Mouse (Mus musculus) right cerebral cortex, postnatal 14 days (tissue): ENCODE data around the gene A930004D18Rik.

Source experiments
- DNase-seq: peaks from one replicate; pipeline ENCODE4 v3.0.0; 2022

Gene A930004D18Rik

GRCm38 (mm10) chr2:18052581-18052980, 15.0 kb upstream of the A930004D18Rik start:
- no peak for DNase-seq

GRCm38 (mm10) chr2:18051831-18052170, 14.3 kb upstream of the A930004D18Rik start:
- DNase-seq = no peak

DNA sequence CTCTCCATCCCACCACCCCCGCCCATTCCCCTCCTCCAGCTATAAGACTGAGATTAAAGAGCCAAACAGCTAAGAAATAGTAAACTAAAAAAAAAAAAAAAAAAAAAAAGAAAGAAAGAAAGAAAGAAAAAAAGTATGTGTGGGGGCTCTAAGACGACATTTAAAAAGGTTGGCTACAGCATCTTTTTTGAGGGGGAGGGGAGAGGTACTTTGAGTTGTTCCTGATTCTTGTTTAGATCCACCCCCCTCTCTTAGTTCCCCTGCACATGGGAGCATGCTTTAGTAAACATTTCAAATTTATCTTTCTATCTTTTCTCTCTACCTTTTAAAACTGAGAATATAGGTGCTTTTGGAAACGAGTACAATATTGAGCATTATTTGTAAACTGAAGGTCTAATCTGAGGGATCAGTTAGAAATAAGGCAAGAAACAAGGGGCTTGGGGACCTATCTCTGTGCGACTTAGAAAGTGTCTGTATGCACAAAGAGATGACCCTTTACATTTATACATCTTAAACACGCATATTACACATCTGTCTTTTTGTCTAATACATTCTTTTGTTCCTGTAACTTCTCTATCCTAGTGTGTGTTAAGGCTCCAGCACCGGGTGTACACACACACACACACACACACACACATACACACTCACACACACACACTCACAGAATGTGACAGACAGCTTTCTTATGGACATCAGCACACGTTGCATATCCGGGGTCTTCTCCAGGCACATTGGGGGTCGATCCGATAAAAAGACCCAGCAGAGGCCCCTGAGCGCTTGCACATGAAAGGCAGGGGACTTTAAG, 13.7 kb upstream of the A930004D18Rik start:
- no peak for DNase-seq

- no peak for DNase-seq
Observed at GRCm38 (mm10) chr2:18050541-18050985, 13.0 kb upstream of the A930004D18Rik start.

- no peak for DNase-seq
Observed at GRCm38 (mm10) chr2:18050018-18050417, 12.5 kb upstream of the A930004D18Rik start.

- DNase-seq = no peak
Observed at GRCm38 (mm10) chr2:18049279-18049821, 11.8 kb upstream of the A930004D18Rik start.

- no peak for DNase-seq
Observed at GRCm38 (mm10) chr2:18048453-18049075, 11.0 kb upstream of the A930004D18Rik start, which contains the start of gene Skida1. Skida1 (minus strand) TSS chr2:18049051.

GRCm38 (mm10) chr2:18047646-18048452, 10.3 kb upstream of the A930004D18Rik start:
- peak; percentile 68 for DNase-seq

GRCm38 (mm10) chr2:18046758-18047645, 9.5 kb upstream of the A930004D18Rik start:
- DNase-seq = peak; percentile 71

- DNase-seq = no peak
Observed at GRCm38 (mm10) chr2:18046186-18046585, 8.6 kb upstream of the A930004D18Rik start.

DNA sequence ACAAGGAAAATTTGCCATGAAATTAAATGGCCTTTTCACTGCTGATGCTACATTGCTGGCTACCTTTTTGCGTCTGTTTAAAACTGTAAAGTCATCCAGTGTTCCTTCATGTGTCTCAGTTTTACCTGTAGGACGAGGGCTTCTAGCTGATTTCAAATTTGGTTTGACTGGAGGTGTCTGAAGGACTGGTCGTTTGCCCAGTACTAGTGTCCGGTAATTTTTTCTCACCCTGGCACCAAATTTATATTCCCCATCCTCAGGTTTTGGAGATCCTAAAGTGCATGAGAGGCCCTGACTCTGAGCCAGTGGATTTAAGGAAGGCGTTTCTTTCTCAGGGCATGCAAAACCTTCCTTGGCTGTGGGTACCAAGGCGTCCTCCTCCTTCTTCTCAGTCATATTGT, 8.2 kb upstream of the A930004D18Rik start:
- no peak for DNase-seq

DNA sequence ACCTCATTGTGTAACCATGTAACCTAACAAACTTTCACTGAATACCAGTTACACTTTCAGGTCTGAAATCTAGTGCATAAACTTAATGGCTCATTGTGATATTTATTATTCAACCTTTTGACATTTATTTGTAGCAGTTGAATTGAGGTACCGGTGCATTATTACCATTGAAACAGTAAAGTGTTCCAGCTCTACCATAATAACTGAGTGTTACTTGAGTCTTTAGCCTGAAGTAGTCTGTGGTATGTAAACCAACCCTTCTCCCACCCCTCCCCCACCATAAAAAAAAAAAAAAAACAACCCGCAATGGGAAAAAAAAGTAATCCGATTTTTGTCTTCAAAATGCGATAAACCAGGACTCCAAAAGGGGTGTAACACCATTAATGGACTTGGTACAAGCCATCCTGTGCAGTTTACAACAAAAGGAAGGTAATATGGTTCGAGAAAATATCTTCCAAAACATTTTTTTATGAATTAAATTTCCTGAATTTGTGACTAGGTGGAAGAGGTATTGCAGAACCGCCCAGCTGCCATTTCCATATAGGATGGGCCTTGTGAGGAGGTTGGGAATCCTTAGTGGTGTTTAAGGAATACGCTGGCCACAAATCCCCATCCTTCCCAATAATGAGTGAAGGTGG, 7.7 kb upstream of the A930004D18Rik start:
- DNase-seq = no peak

DNA sequence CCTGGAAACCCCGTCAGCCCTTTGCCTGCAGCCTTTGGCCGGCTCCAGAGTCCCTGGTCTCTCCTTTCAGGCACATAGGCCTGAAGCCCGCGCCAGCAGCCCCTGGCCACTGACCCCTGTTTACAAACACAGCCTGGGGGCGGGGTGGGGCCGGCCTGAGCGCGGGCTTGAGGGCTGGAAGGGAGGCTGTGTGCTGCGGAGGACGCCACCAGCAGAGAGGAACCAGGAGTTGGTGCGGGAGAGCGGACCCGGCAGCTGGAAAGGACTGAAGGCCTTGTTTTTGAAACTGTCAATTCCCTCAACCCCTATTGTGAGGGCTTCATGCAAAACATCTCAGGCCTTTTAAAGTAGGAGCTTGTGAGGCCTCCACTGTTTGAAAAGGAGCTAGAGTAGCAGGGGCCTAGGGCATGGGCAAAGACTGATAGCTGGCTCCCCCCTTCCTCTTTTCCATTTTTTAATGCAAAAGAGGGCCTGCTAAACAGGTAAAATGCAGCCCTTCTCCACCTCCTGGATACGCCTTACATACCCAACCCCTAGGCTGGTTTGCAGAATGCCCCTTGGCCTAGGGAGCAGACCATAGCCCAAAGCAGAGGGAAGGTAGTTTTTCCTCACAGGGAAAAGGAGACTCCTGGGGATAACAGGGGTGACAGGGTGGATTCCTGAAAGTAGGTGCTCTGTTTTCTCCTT, 3.8 kb upstream of the A930004D18Rik start:
- DNase-seq = peak; percentile 35

- no peak for DNase-seq
Observed at GRCm38 (mm10) chr2:18040347-18041160, 3.0 kb upstream of the A930004D18Rik start.

DNA sequence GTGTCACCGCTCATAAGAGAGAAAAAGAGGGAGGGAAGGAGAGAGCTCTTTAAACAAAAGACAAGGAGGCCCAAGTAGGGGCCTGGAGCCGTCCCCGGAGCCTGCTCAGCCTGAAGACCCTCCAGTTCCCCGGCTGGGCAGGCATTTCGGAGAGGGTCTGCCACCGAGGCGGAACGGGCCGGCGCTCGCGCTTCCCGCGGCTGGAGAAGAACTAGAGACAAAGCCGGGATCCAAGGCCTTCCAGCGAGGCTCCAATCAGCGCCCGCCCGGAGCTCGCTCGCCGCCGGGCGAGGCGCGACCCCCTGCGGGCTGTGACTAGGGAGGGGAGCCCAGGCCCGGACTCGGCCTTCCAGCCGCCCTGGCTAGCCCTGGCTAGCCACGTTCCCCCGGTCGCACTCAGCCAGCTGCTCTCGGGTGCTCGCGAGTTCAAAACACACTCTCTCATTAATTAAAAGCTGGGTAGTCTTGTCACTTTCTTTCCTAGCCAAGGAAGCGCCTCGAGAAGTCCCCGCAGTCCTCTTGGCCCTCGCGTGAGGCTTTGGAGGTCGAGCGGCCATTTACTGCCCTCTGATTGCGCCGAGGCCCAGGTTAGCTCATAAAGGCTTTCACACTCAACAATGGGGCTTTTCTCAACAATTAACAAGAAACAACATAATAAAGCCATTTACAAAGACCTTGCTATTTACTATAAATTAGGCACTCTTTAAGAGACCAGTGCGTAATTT, 2.2 kb upstream of the A930004D18Rik start:
- DNase-seq = peak; percentile 28

DNA sequence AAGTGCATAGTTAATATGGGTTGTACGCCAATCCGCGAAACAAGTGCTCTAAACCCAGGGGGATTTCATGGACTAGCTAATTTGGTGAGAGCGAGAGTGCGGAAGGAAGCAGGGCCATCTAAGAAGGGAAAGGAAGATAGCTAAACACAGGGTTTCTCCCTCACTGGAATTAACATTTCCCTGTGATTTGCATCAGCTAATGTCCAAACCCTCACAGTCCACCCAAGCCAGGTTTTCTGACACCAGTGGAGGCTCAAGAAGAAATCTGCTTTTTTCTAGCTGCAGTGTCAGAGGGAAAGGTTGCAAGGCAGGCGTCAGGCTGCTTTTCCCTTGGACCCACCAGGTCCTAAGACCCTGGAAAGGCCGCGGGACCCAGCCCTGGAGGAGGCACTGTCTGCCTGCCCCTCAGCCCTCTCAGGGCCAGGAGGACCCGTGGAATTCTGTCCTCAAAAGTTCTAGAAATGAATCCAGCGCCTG, 1.4 kb upstream of the A930004D18Rik start:
- DNase-seq = no peak

DNA sequence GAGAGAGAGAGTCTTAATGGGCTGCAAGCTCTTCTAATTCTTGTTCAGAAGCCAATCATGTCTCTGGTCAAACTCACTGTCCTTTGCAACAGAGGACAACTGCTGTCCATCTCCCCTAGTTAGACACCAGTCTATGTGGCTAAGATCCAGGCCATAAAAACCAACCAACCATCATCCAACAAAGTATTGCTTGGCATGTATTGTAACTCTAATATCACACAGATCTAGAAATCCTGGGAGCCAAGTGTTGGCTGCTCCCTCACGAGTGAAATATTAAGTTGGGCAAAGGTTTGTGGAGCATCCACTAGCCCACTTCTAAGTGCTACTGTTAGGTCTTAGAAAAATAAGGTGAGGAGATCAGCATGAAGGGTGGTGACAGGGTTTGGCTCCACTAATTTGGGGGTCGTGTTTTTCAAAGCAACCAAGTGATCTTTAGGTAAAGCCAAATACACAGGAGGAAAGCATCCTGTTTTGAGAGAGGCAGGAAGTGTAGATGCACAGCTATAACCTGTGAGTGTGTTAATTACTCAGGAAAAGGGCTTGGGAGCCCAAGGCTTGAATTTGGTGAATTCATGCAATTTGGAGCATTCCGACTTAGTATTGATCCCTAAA, 710 bp upstream of the A930004D18Rik start:
- DNase-seq = no peak

GRCm38 (mm10) chr2:18034371-18035250, 2.9 kb downstream of the A930004D18Rik start:
- DNase-seq = no peak
